Mouse (Mus musculus): ENCODE results near the gene Mta3. TPM values are rescaled to one million over a fixed set of nuclear protein-coding genes. Genes with fewer than 3 reads are reported as not detected.

Mta3 gene
- polyA plus RNA-seq, 1 experiment from 2014 or later: 37.0 TPM

DNA sequence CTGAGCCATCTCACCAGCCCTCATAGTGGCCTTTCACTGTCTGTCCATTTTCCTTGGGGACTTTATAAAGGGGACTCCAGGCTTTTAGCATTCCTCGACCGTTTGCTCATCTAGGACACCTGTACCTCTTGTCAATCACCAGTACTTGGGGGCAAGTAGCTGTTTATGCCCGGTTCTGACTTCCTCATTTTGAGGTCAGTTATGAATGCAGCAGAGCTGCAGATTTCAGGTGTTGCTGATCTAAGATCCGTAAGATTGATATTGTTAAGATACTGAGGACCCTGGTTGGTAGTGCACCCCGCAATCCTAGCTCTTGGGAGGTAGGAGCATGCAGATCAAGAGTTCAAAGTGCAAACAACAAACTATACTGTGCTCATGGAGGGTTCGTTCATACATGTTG is 64.4 kb downstream of the Mta3 start:
- Histone ChIP-seq H3K4me1 (replicated peaks) (peaks cover 10% of the 10 kb centered on the region), H3K9me3 (no peaks in the 10 kb centered on the region), H3K36me3 (0 out of 2 replicates have a peak, but pooled peaks cover 3% of the 10 kb centered on the region), H3K4me2 (no peak overlapping the region), H3K9ac (no peak overlapping the region), H3K4me3 (no peak overlapping the region), H3K27me3 (no peaks in the 10 kb centered on the region), H3K27ac (replicated peaks) (no peak overlapping the region)
- WGBS: 84% methylated on average over 6 of the region's 6 CpGs
- no peak for ATAC-seq (ENCODE audit: low FRiP score, low read depth)

DNA sequence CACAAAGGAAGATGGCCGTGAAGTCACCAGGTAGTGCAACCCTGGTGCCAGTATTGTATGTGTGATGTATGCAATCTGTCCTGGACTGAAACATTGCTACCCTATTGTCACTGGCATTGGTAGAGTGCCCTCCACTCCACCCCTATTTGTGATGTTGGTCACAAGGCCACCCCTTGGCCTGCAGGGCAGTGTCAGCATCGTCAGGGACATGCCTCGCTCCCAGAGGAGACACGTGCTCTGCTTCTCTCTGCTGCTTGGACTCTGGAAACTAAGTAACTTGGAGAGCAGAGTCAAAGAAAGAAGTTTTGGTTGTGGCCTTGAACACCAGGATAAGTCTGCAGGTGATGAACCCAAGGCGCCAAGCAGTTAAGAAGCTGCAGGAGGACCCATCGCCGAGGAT is 65.0 kb downstream of the Mta3 start:
- WGBS: 92% methylated on average over 7 of the region's 7 CpGs
- H3K4me3 ChIP-seq: no peak overlapping the region
- no peak for ATAC-seq (ENCODE audit: low FRiP score, low read depth)
- no peaks in the 10 kb centered on the region for H3K9me3 ChIP-seq
- no peak overlapping the region for H3K27ac ChIP-seq (replicated peaks)
- peaks cover 10% of the 10 kb centered on the region for H3K4me1 ChIP-seq (replicated peaks)
- no peak overlapping the region for H3K4me2 ChIP-seq
- H3K27me3 ChIP-seq: no peaks in the 10 kb centered on the region
- 0 out of 2 replicates have a peak, but pooled peaks cover 3% of the 10 kb centered on the region for H3K36me3 ChIP-seq
- no peak overlapping the region for H3K9ac ChIP-seq

DNA sequence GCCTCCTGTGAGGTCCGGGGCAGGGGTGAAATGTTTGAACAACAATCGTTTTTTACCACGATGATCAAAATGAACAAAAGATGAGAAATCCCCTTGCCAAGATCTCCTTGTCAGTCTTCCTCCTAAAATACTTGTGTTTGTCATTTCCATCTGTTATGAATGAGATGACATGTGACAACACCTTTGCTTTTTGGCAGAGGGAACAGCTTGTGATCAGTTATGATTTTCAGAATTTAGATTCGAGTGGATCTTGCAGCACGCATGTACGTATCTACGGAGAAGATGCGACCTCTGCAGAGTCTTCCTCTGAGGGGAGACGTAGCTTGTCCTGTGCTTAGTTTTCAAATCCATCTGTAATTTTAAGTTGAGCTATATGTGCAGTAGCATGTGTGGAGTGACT is 66.1 kb downstream of the Mta3 start:
- 90% methylated on average over 9 of the region's 9 CpGs for WGBS
- Histone ChIP-seq H3K9ac (no peak overlapping the region), H3K27me3 (no peaks in the 10 kb centered on the region), H3K4me3 (no peak overlapping the region), H3K4me2 (no peak overlapping the region), H3K4me1 (replicated peaks) (peaks cover 10% of the 10 kb centered on the region), H3K27ac (replicated peaks) (no peak overlapping the region), H3K9me3 (no peaks in the 10 kb centered on the region), H3K36me3 (0 out of 2 replicates have a peak, but pooled peaks cover 2% of the 10 kb centered on the region)
- no peak for ATAC-seq (ENCODE audit: low FRiP score, low read depth)

GRCm38 (mm10) chr17:83772711-83773110 is 66.7 kb downstream of the Mta3 start:
- no peaks in the 10 kb centered on the region for H3K27me3 ChIP-seq
- WGBS: 37% methylated on average over 8 of the region's 8 CpGs
- no peaks in the 10 kb centered on the region for H3K9me3 ChIP-seq
- H3K4me3 ChIP-seq: no peak overlapping the region
- H3K36me3 ChIP-seq: no peaks in the 10 kb centered on the region
- no peak overlapping the region for H3K27ac ChIP-seq (replicated peaks)
- H3K4me2 ChIP-seq: no peak overlapping the region
- ATAC-seq (ENCODE audit: low FRiP score, low read depth): peak; percentile 70
- no peak overlapping the region for H3K9ac ChIP-seq
- H3K4me1 ChIP-seq (replicated peaks): peaks cover 10% of the 10 kb centered on the region

GRCm38 (mm10) chr17:83776965-83777364 is 71.0 kb downstream of the Mta3 start:
- WGBS: 99% methylated on average over 7 of the region's 7 CpGs
- no peak overlapping the region for H3K9ac ChIP-seq
- no peaks in the 10 kb centered on the region for H3K27me3 ChIP-seq
- no peak overlapping the region for H3K4me3 ChIP-seq
- H3K4me2 ChIP-seq: no peak overlapping the region
- H3K27ac ChIP-seq (replicated peaks): no peak overlapping the region
- no peak for ATAC-seq (ENCODE audit: low FRiP score, low read depth)
- H3K36me3 ChIP-seq: no peaks in the 10 kb centered on the region
- H3K4me1 ChIP-seq (replicated peaks): peaks cover 10% of the 10 kb centered on the region
- no peaks in the 10 kb centered on the region for H3K9me3 ChIP-seq

GRCm38 (mm10) chr17:83777462-83778051 is 71.6 kb downstream of the Mta3 start:
- ATAC-seq (ENCODE audit: low FRiP score, low read depth): no peak

DNA sequence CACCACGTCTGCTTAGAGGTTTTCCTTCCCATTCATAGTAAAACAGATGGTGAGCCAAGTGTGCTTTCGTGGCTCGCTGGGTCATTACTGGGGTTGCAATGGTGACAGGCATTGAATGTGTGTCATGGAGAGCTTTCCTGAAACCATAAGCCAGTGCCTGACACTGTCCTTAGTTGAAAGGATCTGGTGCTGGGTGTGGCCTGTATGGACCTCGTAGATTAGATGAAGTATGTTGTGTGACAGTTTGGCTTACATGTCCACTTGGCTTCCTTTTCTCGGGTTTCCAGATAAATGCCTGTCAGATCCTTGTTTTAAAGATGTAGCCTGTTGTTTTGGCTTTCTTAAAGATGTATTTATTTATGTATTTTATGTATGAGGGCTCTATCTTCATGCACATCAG is 74.3 kb downstream of the Mta3 start:
- no peak overlapping the region for H3K9ac ChIP-seq
- no peak overlapping the region for H3K4me2 ChIP-seq
- no peak overlapping the region for H3K27ac ChIP-seq (replicated peaks)
- H3K4me1 ChIP-seq (replicated peaks): no peaks in the 10 kb centered on the region; the same call in 1 of the 2 replicates
- H3K4me3 ChIP-seq: no peak overlapping the region
- H3K36me3 ChIP-seq: 0 out of 2 replicates have a peak, but pooled peaks cover 4% of the 10 kb centered on the region
- no peak for ATAC-seq (ENCODE audit: low FRiP score, low read depth)
- H3K27me3 ChIP-seq: no peaks in the 10 kb centered on the region
- WGBS: 80% methylated on average over 5 of the region's 5 CpGs
- no peaks in the 10 kb centered on the region for H3K9me3 ChIP-seq

More at GRCm38 (mm10) chr17:83777462-83778051, 71.6 kb downstream of the Mta3 start:
- Histone ChIP-seq H3K27me3 (no peaks in the 10 kb centered on the region), H3K27ac (replicated peaks) (no peak overlapping the region), H3K4me3 (no peak overlapping the region), H3K36me3 (no peaks in the 10 kb centered on the region), H3K9me3 (no peaks in the 10 kb centered on the region), H3K4me1 (replicated peaks) (peaks cover 9% of the 10 kb centered on the region), H3K4me2 (no peak overlapping the region), H3K9ac (no peak overlapping the region)
- 75% methylated on average over 9 of the region's 9 CpGs for WGBS

DNA sequence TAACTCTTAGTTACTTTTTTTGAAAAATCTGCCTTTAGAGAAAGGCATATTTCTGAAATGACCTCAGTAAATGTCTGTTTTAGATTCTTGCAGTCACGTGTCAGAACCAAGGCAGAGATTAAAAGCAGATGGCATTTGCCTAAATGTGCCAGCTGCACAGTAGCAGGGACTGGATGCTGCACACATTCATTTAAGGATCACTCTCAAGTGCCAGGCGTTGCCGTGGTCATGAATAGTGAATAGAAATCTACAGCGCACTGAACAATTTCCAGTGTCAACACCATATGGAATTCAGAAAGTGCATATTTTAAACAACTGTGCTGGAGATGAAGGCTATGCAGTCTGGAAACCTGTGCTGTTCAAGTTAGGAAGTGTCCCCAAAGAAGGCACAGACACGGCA is 76.8 kb downstream of the Mta3 start:
- H3K9ac ChIP-seq: no peak overlapping the region
- H3K4me1 ChIP-seq (replicated peaks): no peaks in the 10 kb centered on the region; the same call in 1 of the 2 replicates
- H3K27me3 ChIP-seq: no peaks in the 10 kb centered on the region
- H3K9me3 ChIP-seq: no peaks in the 10 kb centered on the region
- H3K4me3 ChIP-seq: no peak overlapping the region
- WGBS: 39% methylated on average over 5 of the region's 5 CpGs
- ATAC-seq (ENCODE audit: low FRiP score, low read depth): peak; percentile 61; the same call in 1 of the 2 replicates
- H3K36me3 ChIP-seq: 0 out of 2 replicates have a peak, but pooled peaks cover 4% of the 10 kb centered on the region
- no peak overlapping the region for H3K27ac ChIP-seq (replicated peaks)
- no peak overlapping the region for H3K4me2 ChIP-seq

- no peak for ATAC-seq (ENCODE audit: low FRiP score, low read depth)
- no peak overlapping the region for H3K27ac ChIP-seq (replicated peaks)
- H3K9me3 ChIP-seq: no peaks in the 10 kb centered on the region
- no peak overlapping the region for H3K4me2 ChIP-seq
- no peak overlapping the region for H3K4me3 ChIP-seq
- no peaks in the 10 kb centered on the region for H3K27me3 ChIP-seq
- no peak overlapping the region for H3K9ac ChIP-seq
- WGBS: 98% methylated on average over 6 of the region's 6 CpGs
- no peaks in the 10 kb centered on the region; the same call in 1 of the 2 replicates for H3K4me1 ChIP-seq (replicated peaks)
- 0 out of 2 replicates have a peak, but pooled peaks cover 4% of the 10 kb centered on the region for H3K36me3 ChIP-seq
Observed at GRCm38 (mm10) chr17:83786418-83786817, 80.5 kb downstream of the Mta3 start.

DNA sequence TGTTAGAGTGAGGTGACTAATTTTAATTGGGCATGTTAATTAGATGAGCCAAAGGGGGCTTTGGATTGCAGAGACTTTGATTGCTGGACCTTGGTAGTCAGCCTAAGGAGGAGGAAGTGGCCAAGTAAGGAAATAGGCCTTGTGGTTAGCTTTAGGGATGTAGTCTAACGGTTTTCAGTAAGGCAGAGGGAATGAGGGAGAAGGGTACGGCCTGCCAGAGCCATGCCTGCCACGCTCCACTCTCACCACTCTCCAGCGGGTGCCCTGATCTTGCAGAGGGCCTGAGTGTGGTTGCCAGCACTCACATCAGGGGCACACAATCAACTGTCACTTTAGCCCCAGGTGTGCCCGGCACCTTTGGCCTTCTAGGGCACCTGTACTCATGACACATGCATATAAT is 84.2 kb downstream of the Mta3 start:
- no peak overlapping the region for H3K4me3 ChIP-seq
- ATAC-seq (ENCODE audit: low FRiP score, low read depth): no peak
- H3K9me3 ChIP-seq: no peaks in the 10 kb centered on the region
- no peak overlapping the region for H3K4me2 ChIP-seq
- no peaks in the 10 kb centered on the region for H3K27me3 ChIP-seq
- 0 out of 2 replicates have a peak, but pooled peaks cover 2% of the 10 kb centered on the region for H3K36me3 ChIP-seq
- H3K4me1 ChIP-seq (replicated peaks): peaks cover 10% of the 10 kb centered on the region; the same call in 1 of the 2 replicates
- no peak overlapping the region for H3K9ac ChIP-seq
- 84% methylated on average over 5 of the region's 5 CpGs for WGBS
- no peak overlapping the region for H3K27ac ChIP-seq (replicated peaks)

DNA sequence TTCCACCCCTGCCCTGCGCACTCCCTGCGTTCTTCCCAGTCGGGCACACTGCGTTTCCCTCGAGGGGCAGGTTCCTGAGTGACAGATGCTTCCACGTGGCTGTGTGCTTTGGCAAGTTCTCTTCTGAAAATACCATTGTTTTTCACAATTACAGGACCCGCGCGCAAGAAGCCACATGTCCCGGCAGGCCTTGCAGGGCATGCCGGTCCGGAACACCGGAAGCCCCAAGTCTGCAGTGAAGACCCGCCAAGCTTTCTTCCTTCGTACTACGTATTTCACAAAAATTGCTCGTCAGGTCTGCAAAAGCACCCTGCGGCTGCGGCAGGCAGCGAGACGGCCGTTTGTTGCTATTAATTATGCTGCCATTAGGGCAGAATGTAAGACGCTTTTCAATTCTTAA is 86.4 kb downstream of the Mta3 start:
- Histone ChIP-seq H3K27ac (replicated peaks) (no peak overlapping the region), H3K36me3 (0 out of 2 replicates have a peak, but pooled peaks cover 2% of the 10 kb centered on the region), H3K4me3 (peak overlapping the region; percentile 14), H3K9ac (no peak overlapping the region), H3K27me3 (no peaks in the 10 kb centered on the region), H3K4me2 (peak overlapping the region; percentile 47), H3K4me1 (replicated peaks) (peaks cover 10% of the 10 kb centered on the region; the same call in 1 of the 2 replicates), H3K9me3 (no peaks in the 10 kb centered on the region)
- 42% methylated on average over 23 of the region's 23 CpGs for WGBS
- no peak for ATAC-seq (ENCODE audit: low FRiP score, low read depth)

DNA sequence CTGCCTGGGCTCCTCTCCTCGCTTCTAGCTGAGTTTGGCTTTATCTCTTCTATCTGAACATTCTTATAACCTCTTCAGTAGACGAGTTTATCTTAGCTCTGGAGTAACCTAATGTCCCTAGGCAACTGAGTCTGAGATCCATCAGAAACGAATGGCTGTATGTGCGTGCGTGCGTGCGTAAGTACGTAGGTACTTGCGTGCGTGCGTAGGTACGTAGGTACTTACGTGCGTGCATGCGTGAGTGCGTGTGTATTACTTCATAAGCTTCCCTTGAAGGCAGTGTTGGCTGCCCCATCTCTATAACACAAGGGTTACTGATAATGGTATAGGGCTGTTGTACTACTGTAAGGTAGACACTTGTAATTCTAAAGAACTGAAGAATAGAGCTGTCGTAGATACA is 89.2 kb downstream of the Mta3 start:
- no peak for ATAC-seq (ENCODE audit: low FRiP score, low read depth)
- Histone ChIP-seq H3K4me3 (no peak overlapping the region), H3K27me3 (no peaks in the 10 kb centered on the region), H3K4me1 (replicated peaks) (peaks cover 10% of the 10 kb centered on the region; the same call in 1 of the 2 replicates), H3K36me3 (0 out of 2 replicates have a peak, but pooled peaks cover 4% of the 10 kb centered on the region), H3K9ac (no peak overlapping the region), H3K27ac (replicated peaks) (no peak overlapping the region), H3K9me3 (no peaks in the 10 kb centered on the region), H3K4me2 (no peak overlapping the region)
- 97% methylated on average over 17 of the region's 17 CpGs for WGBS
